Mouse (Mus musculus): Measurements from ENCODE around the gene S100a4.

S100a4 gene

GRCm38 (mm10) chr3:90600036-90600435 is 3.5 kb upstream of the S100a4 start:
- no peak for DNase-seq (ENCODE audit: low spot score)

- DNase-seq (ENCODE audit: low spot score) = no peak
Observed at GRCm38 (mm10) chr3:90600458-90601195, 2.9 kb upstream of the S100a4 start.

- DNase-seq (ENCODE audit: low spot score) = no peak
Observed at GRCm38 (mm10) chr3:90601486-90602110, 2.0 kb upstream of the S100a4 start, which contains the start of gene Gm42674. TSS of gene Gm42674 (plus strand) at chr3:90601904.

- DNase-seq (ENCODE audit: low spot score) = peak; percentile 90
Observed at GRCm38 (mm10) chr3:90604416-90604815, 845 bp downstream of the S100a4 start.

- DNase-seq (ENCODE audit: low spot score) = no peak
Observed at GRCm38 (mm10) chr3:90605049-90605448, 1.5 kb downstream of the S100a4 start.

GRCm38 (mm10) chr3:90605736-90606135 is 2.2 kb downstream of the S100a4 start:
- DNase-seq (ENCODE audit: low spot score) = no peak

GRCm38 (mm10) chr3:90606185-90606584 is 2.6 kb downstream of the S100a4 start:
- no peak for DNase-seq (ENCODE audit: low spot score)

GRCm38 (mm10) chr3:90607361-90607760 is 3.8 kb downstream of the S100a4 start:
- DNase-seq (ENCODE audit: low spot score) = no peak

- DNase-seq (ENCODE audit: low spot score) = no peak
Observed at GRCm38 (mm10) chr3:90608223-90608622, 4.7 kb downstream of the S100a4 start, which contains the start of gene S100a5. TSS of gene S100a5 (plus strand) at chr3:90608523.

- no peak for DNase-seq (ENCODE audit: low spot score)
Observed at GRCm38 (mm10) chr3:90609102-90609501, 5.5 kb downstream of the S100a4 start.

GRCm38 (mm10) chr3:90611494-90611893 is 7.9 kb downstream of the S100a4 start:
- no peak for DNase-seq (ENCODE audit: low spot score)

GRCm38 (mm10) chr3:90612061-90612460 is 8.5 kb downstream of the S100a4 start:
- DNase-seq (ENCODE audit: low spot score) = no peak

GRCm38 (mm10) chr3:90612728-90613291 is 9.2 kb downstream of the S100a4 start, which contains the start of gene S100a6:
TSS of gene S100a6 (plus strand) at chr3:90612882.
- DNase-seq (ENCODE audit: low spot score) = peak; percentile 83

GRCm38 (mm10) chr3:90613461-90614147 is 10.0 kb downstream of the S100a4 start:
- DNase-seq (ENCODE audit: low spot score) = no peak

GRCm38 (mm10) chr3:90614148-90614530 is 10.6 kb downstream of the S100a4 start:
- DNase-seq (ENCODE audit: low spot score) = no peak

- no peak for DNase-seq (ENCODE audit: low spot score)
Observed at GRCm38 (mm10) chr3:90614611-90615251, 11.2 kb downstream of the S100a4 start.

- peak; percentile 73 for DNase-seq (ENCODE audit: low spot score)
Observed at GRCm38 (mm10) chr3:90615415-90615814, 11.8 kb downstream of the S100a4 start.

- no peak for DNase-seq (ENCODE audit: low spot score)
Observed at GRCm38 (mm10) chr3:90615911-90616310, 12.3 kb downstream of the S100a4 start.

GRCm38 (mm10) chr3:90617586-90617985 is 14.0 kb downstream of the S100a4 start:
- DNase-seq (ENCODE audit: low spot score) = no peak

- DNase-seq (ENCODE audit: low spot score) = no peak
Observed at GRCm38 (mm10) chr3:90621552-90621951, 18.0 kb downstream of the S100a4 start.

GRCm38 (mm10) chr3:90623435-90624071 is 20.0 kb downstream of the S100a4 start:
- DNase-seq (ENCODE audit: low spot score) = no peak
